Mouse (Mus musculus): ENCODE measurements around the gene Uba1. TPM values are rescaled to one million over a fixed set of nuclear protein-coding genes. Genes with fewer than 3 reads are reported as not detected.

Gene Uba1
- 188 and 195 TPM in 2 replicates for polyA plus RNA-seq (2015; fragmentation: Nextera tagmentation; extraction: Ambion mirVana)

GRCm38 (mm10) chrX:20658026-20658652 lies at the start of gene Uba1:
TSS of gene Uba1 (plus strand) at chrX:20658326.
- H3K4me3 ChIP-seq (replicated peaks) = peak within 1 kb of the TSS; percentile 52
- peak within 1 kb of the TSS; percentile 71 for H3K4me2 ChIP-seq (replicated peaks)
- peak; percentile 88 for ATAC-seq (ENCODE audit: insufficient number of reproducible peaks, low FRiP score, low TSS enrichment, low read depth)
- peak within 1 kb of the TSS; percentile 23; the same call in 1 of the 2 replicates for H3K9ac ChIP-seq
- no peaks in the 10 kb centered on the region for H3K36me3 ChIP-seq
- H3K9me3 ChIP-seq (replicated peaks) = no peaks in the 10 kb centered on the region
- H3K27ac ChIP-seq (replicated peaks) = peak within 1 kb of the TSS; percentile 79
- peaks cover 3% of the 10 kb centered on the region; the same call in 1 of the 2 replicates for H3K4me1 ChIP-seq
- WGBS = 16% methylated on average over 27 of the region's 27 CpGs
- H3K27me3 ChIP-seq = no peaks in the 10 kb centered on the region

GRCm38 (mm10) chrX:20608500-20608899 lies 49.6 kb upstream of the Uba1 start:
- no peak for ATAC-seq (ENCODE audit: insufficient number of reproducible peaks, low FRiP score, low TSS enrichment, low read depth)
- Histone ChIP-seq H3K4me1 (no peaks in the 10 kb centered on the region), H3K27me3 (no peaks in the 10 kb centered on the region), H3K4me2 (replicated peaks) (no peak overlapping the region), H3K27ac (replicated peaks) (no peak overlapping the region), H3K9me3 (replicated peaks) (no peaks in the 10 kb centered on the region), H3K9ac (no peak overlapping the region), H3K36me3 (no peaks in the 10 kb centered on the region), H3K4me3 (replicated peaks) (no peak overlapping the region)
- WGBS = 79% methylated on average over 4 of the region's 4 CpGs

GRCm38 (mm10) chrX:20616861-20617175 lies 41.3 kb upstream of the Uba1 start:
- no peaks in the 10 kb centered on the region for H3K4me1 ChIP-seq
- peak; percentile 25; the same call in 1 of the 2 replicates for ATAC-seq (ENCODE audit: insufficient number of reproducible peaks, low FRiP score, low TSS enrichment, low read depth)
- WGBS = 15% methylated on average over 17 of the region's 17 CpGs
- H3K27me3 ChIP-seq = no peaks in the 10 kb centered on the region
- peak overlapping the region; percentile 61 for H3K4me3 ChIP-seq (replicated peaks)
- peak overlapping the region; percentile 93 for H3K27ac ChIP-seq (replicated peaks)
- peak overlapping the region; percentile 50 for H3K9ac ChIP-seq
- 0 out of 2 replicates have a peak, but pooled peaks cover 4% of the 10 kb centered on the region for H3K36me3 ChIP-seq
- peak overlapping the region; percentile 44 for H3K4me2 ChIP-seq (replicated peaks)
- H3K9me3 ChIP-seq (replicated peaks) = no peaks in the 10 kb centered on the region

- H3K27me3 ChIP-seq = no peaks in the 10 kb centered on the region
- peak within 1 kb of the TSS; percentile 93 for H3K27ac ChIP-seq (replicated peaks)
- H3K9me3 ChIP-seq (replicated peaks) = no peaks in the 10 kb centered on the region
- peak; percentile 96 for ATAC-seq (ENCODE audit: insufficient number of reproducible peaks, low FRiP score, low TSS enrichment, low read depth)
- 0 out of 2 replicates have a peak, but pooled peaks cover 4% of the 10 kb centered on the region for H3K36me3 ChIP-seq
- H3K4me1 ChIP-seq = no peaks in the 10 kb centered on the region
- peak within 1 kb of the TSS; percentile 48 for H3K4me2 ChIP-seq (replicated peaks)
- H3K4me3 ChIP-seq (replicated peaks) = peak within 1 kb of the TSS; percentile 61
- 14% methylated on average over 46 of the region's 49 CpGs for WGBS
- H3K9ac ChIP-seq = peak within 1 kb of the TSS; percentile 50
These were observed 40.8 kb upstream of the Uba1 start, which contains the start of the genes Rbm10 and Ndufb11 for GRCm38 (mm10) chrX:20617176-20617902. TSS of gene Rbm10 (plus strand) at chrX:20617503. TSS of gene Ndufb11 (minus strand) at chrX:20617619.

GRCm38 (mm10) chrX:20617903-20618399 lies 40.2 kb upstream of the Uba1 start:
- Histone ChIP-seq H3K4me2 (replicated peaks) (peak overlapping the region; percentile 48), H3K4me1 (no peaks in the 10 kb centered on the region), H3K27ac (replicated peaks) (peak overlapping the region; percentile 93), H3K4me3 (replicated peaks) (peak overlapping the region; percentile 61), H3K36me3 (0 out of 2 replicates have a peak, but pooled peaks cover 4% of the 10 kb centered on the region), H3K9ac (peak overlapping the region; percentile 48), H3K9me3 (replicated peaks) (no peaks in the 10 kb centered on the region), H3K27me3 (no peaks in the 10 kb centered on the region)
- ATAC-seq (ENCODE audit: insufficient number of reproducible peaks, low FRiP score, low TSS enrichment, low read depth) = peak; percentile 58
- 30% methylated on average over 31 of the region's 31 CpGs for WGBS

- ATAC-seq (ENCODE audit: insufficient number of reproducible peaks, low FRiP score, low TSS enrichment, low read depth) = no peak
- Histone ChIP-seq H3K27me3 (no peaks in the 10 kb centered on the region), H3K9me3 (replicated peaks) (no peaks in the 10 kb centered on the region), H3K4me2 (replicated peaks) (no peak overlapping the region), H3K36me3 (peaks cover 15% of the 10 kb centered on the region), H3K4me1 (no peaks in the 10 kb centered on the region), H3K4me3 (replicated peaks) (no peak overlapping the region), H3K9ac (no peak overlapping the region), H3K27ac (replicated peaks) (no peak overlapping the region)
- WGBS = 97% methylated on average over 2 of the region's 2 CpGs
These were observed 20.0 kb upstream of the Uba1 start for GRCm38 (mm10) chrX:20638141-20638540.

GRCm38 (mm10) chrX:20644780-20645179 lies 13.3 kb upstream of the Uba1 start:
- H3K9me3 ChIP-seq (replicated peaks) = no peaks in the 10 kb centered on the region
- H3K27me3 ChIP-seq = no peaks in the 10 kb centered on the region
- no peak overlapping the region for H3K27ac ChIP-seq (replicated peaks)
- no peak for ATAC-seq (ENCODE audit: insufficient number of reproducible peaks, low FRiP score, low TSS enrichment, low read depth)
- 84% methylated on average over 5 of the region's 5 CpGs for WGBS
- no peak overlapping the region for H3K4me3 ChIP-seq (replicated peaks)
- no peaks in the 10 kb centered on the region for H3K4me1 ChIP-seq
- no peak overlapping the region for H3K4me2 ChIP-seq (replicated peaks)
- peaks cover 29% of the 10 kb centered on the region for H3K36me3 ChIP-seq
- H3K9ac ChIP-seq = no peak overlapping the region

- Histone ChIP-seq H3K4me3 (replicated peaks) (peak overlapping the region; percentile 52), H3K27ac (replicated peaks) (no peak overlapping the region), H3K9me3 (replicated peaks) (no peaks in the 10 kb centered on the region), H3K9ac (no peak overlapping the region), H3K27me3 (no peaks in the 10 kb centered on the region), H3K4me1 (peaks cover 3% of the 10 kb centered on the region; the same call in 1 of the 2 replicates), H3K4me2 (replicated peaks) (peak overlapping the region; percentile 71), H3K36me3 (no peaks in the 10 kb centered on the region)
- WGBS = 35% methylated on average over 5 of the region's 5 CpGs
- no peak for ATAC-seq (ENCODE audit: insufficient number of reproducible peaks, low FRiP score, low TSS enrichment, low read depth)
These were observed 533 bp upstream of the Uba1 start for GRCm38 (mm10) chrX:20657593-20657992.

GRCm38 (mm10) chrX:20658891-20659406 lies 823 bp downstream of the Uba1 start:
- no peaks in the 10 kb centered on the region for H3K36me3 ChIP-seq
- peak overlapping the region; percentile 23; the same call in 1 of the 2 replicates for H3K9ac ChIP-seq
- H3K4me2 ChIP-seq (replicated peaks) = peak overlapping the region; percentile 71
- no peaks in the 10 kb centered on the region for H3K9me3 ChIP-seq (replicated peaks)
- H3K27me3 ChIP-seq = no peaks in the 10 kb centered on the region
- peak overlapping the region; percentile 52 for H3K4me3 ChIP-seq (replicated peaks)
- WGBS = 14% methylated on average over 24 of the region's 24 CpGs
- peak overlapping the region; percentile 79; the same call in 1 of the 2 replicates for H3K27ac ChIP-seq (replicated peaks)
- H3K4me1 ChIP-seq = peaks cover 3% of the 10 kb centered on the region; the same call in 1 of the 2 replicates
- ATAC-seq (ENCODE audit: insufficient number of reproducible peaks, low FRiP score, low TSS enrichment, low read depth) = no peak

GRCm38 (mm10) chrX:20662317-20662715 lies 4.2 kb downstream of the Uba1 start:
- H3K9ac ChIP-seq = no peak overlapping the region
- ATAC-seq (ENCODE audit: insufficient number of reproducible peaks, low FRiP score, low TSS enrichment, low read depth) = no peak
- no peaks in the 10 kb centered on the region for H3K36me3 ChIP-seq
- H3K27ac ChIP-seq (replicated peaks) = 0 out of 2 replicates have a peak overlapping the region, but pooled peaks have one; percentile 22
- H3K27me3 ChIP-seq = no peaks in the 10 kb centered on the region
- H3K4me1 ChIP-seq = peaks cover 3% of the 10 kb centered on the region; the same call in 1 of the 2 replicates
- H3K9me3 ChIP-seq (replicated peaks) = no peaks in the 10 kb centered on the region
- no peak overlapping the region for H3K4me2 ChIP-seq (replicated peaks)
- H3K4me3 ChIP-seq (replicated peaks) = peak overlapping the region; percentile 61; the same call in 1 of the 2 replicates
- 28% methylated on average over 5 of the region's 5 CpGs for WGBS

Data from embryonic facial prominence, embryonic 15.5 days (tissue).